In genomic region chr17:48411241-48411640, GRCm38 (mm10) we compare ENCODE assay signal across 9 mouse cellular contexts. TPM values are rescaled to one million over a fixed set of nuclear protein-coding genes. Genes with fewer than 3 reads are reported as not detected.
DNase-seq lines count a peak whose midpoint lies in the region; ATAC-seq and TF ChIP-seq lines count a peak whose summit lies in the region.
"Had no signal": no experiment of that assay in that cellular context is flagged by ENCODE, and none has a peak within 500 bp of the region (broad histone marks: within the 10 kb centered on the region; RNA-seq: fewer than 3 reads in every experiment).

No protein-coding gene starts in this region.

- peaks cover 35% of the 10 kb centered on the region for H3K36me3 ChIP-seq in embryonic facial prominence, embryonic 12.5 days

- peak overlapping the region; percentile 65 for H3K4me2 ChIP-seq in embryonic facial prominence, embryonic 12.5 days (replicated peaks)

- no peak for ATAC-seq in embryonic facial prominence, embryonic 12.5 days (ENCODE audit: insufficient number of reproducible peaks, insufficient read depth, low FRiP score, low TSS enrichment)

- 56% methylated on average over 8 of the region's 8 CpGs for WGBS in embryonic facial prominence, embryonic 12.5 days

- no peaks in the 10 kb centered on the region for H3K9me3 ChIP-seq in embryonic facial prominence, embryonic 12.5 days

- peak overlapping the region; percentile 68 for H3K9ac ChIP-seq in embryonic facial prominence, embryonic 12.5 days

- no peak for DNase-seq in left cerebral cortex, adult 2 months (ENCODE audit: extremely low spot score in 1 of 2, low spot score in 2 of 2)
- DNase-seq in left cerebral cortex, postnatal 4 days: no peak
- DNase-seq in induced T-regulatory cell, adult 2 months (ENCODE audit: low read depth): peak; percentile 64
- peak; percentile 66 for DNase-seq in naive thymus-derived CD4-positive, alpha-beta T cell, adult 2 months (ENCODE audit: low read depth)
- no peak for DNase-seq in urinary bladder, postnatal 14 days (ENCODE audit: low spot score)
- no peak for DNase-seq in left cerebral cortex, postnatal 36 days (ENCODE audit: low spot score in 2 of 2)
- no peak for DNase-seq in adipocyte (ENCODE audit: low spot score)
- DNase-seq: lung, postnatal 10 days had no signal

- intact Hi-C loops in left cerebral cortex, adult 2 months (cut with DNase I): loop anchor here (2.0 to 10.0 kb wide), 3 partner anchors 136 to 1484 kb away; no protein-coding TSS in a partner anchor
- intact Hi-C loops in left cerebral cortex, postnatal 4 days (cut with DNase I): no loop called here
- intact Hi-C loops in left cerebral cortex, postnatal 36 days (cut with DNase I): loop anchor here (10.0 kb wide), 1 partner anchor 994 kb away; no protein-coding TSS in a partner anchor

- peaks cover 15% of the 10 kb centered on the region for H3K4me1 ChIP-seq in embryonic facial prominence, embryonic 12.5 days

- peak overlapping the region; percentile 56 for H3K4me3 ChIP-seq in left cerebral cortex, adult 2 months
- H3K4me3 ChIP-seq in embryonic facial prominence, embryonic 12.5 days: peak overlapping the region; percentile 79

- H3K27me3 ChIP-seq in embryonic facial prominence, embryonic 12.5 days: no peaks in the 10 kb centered on the region

- TF ChIP-seq CTCF in left cerebral cortex, adult 2 months (IDR thresholded peaks at IDR 0.05): no peak

- H3K27ac ChIP-seq in left cerebral cortex, adult 2 months: peak overlapping the region; percentile 92
- H3K27ac ChIP-seq in embryonic facial prominence, embryonic 12.5 days: 0 out of 2 replicates have a peak overlapping the region, but pooled peaks have one; percentile 100

RNA-seq across cellular contexts. Expression of gene Oard1, which starts 1.4 kb away (rescaled TPM):
- total RNA-seq in left cerebral cortex, adult 2 months (2021): 10 to 100 TPM; 10.0 to 10.4 TPM
- total RNA-seq in left cerebral cortex, postnatal 4 days (2021): 10 to 100 TPM; 10.3 to 11.9 TPM
- polyA plus RNA-seq in embryonic facial prominence, embryonic 12.5 days (2016; fragmentation: Nextera tagmentation; extraction: Ambion mirVana): 57.1 and 64.0 TPM in 2 replicates
- total RNA-seq in left cerebral cortex, postnatal 36 days (2021): 10 to 100 TPM; 10.9 to 13.0 TPM

RNA-seq across cellular contexts. Expression of gene Nfya, which starts 1.5 kb away (rescaled TPM):
- 10 to 100 TPM; 24.3 to 24.9 TPM for total RNA-seq in left cerebral cortex, adult 2 months (2021)
- 10 to 100 TPM; 60.9 to 70.9 TPM for total RNA-seq in left cerebral cortex, postnatal 4 days (2021)
- polyA plus RNA-seq in embryonic facial prominence, embryonic 12.5 days (2016; fragmentation: Nextera tagmentation; extraction: Ambion mirVana): 19.6 and 19.9 TPM in 2 replicates
- total RNA-seq in left cerebral cortex, postnatal 36 days (2021): 10 to 100 TPM; 25.4 to 27.9 TPM

RNA-seq across cellular contexts. Expression of gene Apobec2, which starts 21.5 kb away (rescaled TPM):
- not detected for total RNA-seq in left cerebral cortex, adult 2 months (2021)
- total RNA-seq in left cerebral cortex, postnatal 4 days (2021): under 1 TPM in 1 of 2 experiments, not detected in 1; 0.58 TPM
- polyA plus RNA-seq in embryonic facial prominence, embryonic 12.5 days (2016; fragmentation: Nextera tagmentation; extraction: Ambion mirVana): 3.4 and 5.7 TPM in 2 replicates
- total RNA-seq in left cerebral cortex, postnatal 36 days (2021): not detected

RNA-seq across cellular contexts. Expression of gene Tspo2, which starts 40.1 kb away (rescaled TPM):
- not detected for total RNA-seq in left cerebral cortex, adult 2 months (2021)
- total RNA-seq in left cerebral cortex, postnatal 4 days (2021): under 1 TPM in 1 of 2 experiments, not detected in 1; 0.10 TPM
- 0.89 and 1.5 TPM in 2 replicates for polyA plus RNA-seq in embryonic facial prominence, embryonic 12.5 days (2016; fragmentation: Nextera tagmentation; extraction: Ambion mirVana)
- not detected for total RNA-seq in left cerebral cortex, postnatal 36 days (2021)

RNA-seq across cellular contexts. Expression of gene Unc5cl, which starts 43.5 kb away (rescaled TPM):
- total RNA-seq in left cerebral cortex, adult 2 months (2021): under 1 TPM in 1 of 2 experiments, not detected in 1; 0.30 TPM
- total RNA-seq in left cerebral cortex, postnatal 4 days (2021): under 1 TPM; 0.20 to 0.22 TPM
- 0.47 and 0.53 TPM in 2 replicates for polyA plus RNA-seq in embryonic facial prominence, embryonic 12.5 days (2016; fragmentation: Nextera tagmentation; extraction: Ambion mirVana)
- under 1 TPM; 0.34 to 0.59 TPM for total RNA-seq in left cerebral cortex, postnatal 36 days (2021)

Comparison
In these comparisons a context has a peak if more than half of its experiments do, and no peak if none do; other contexts are left out.
1. DNase-seq: peak in induced T-regulatory cell, adult 2 months (single experiment) and naive thymus-derived CD4-positive, alpha-beta T cell, adult 2 months (single experiment); none in left cerebral cortex, adult 2 months (0 of 2), left cerebral cortex, postnatal 4 days (single experiment), urinary bladder, postnatal 14 days (single experiment), left cerebral cortex, postnatal 36 days (0 of 2) and adipocyte (single experiment).